ENCODE assay signal across 14 mouse cellular contexts in genomic region chr4:101185216-101185615, GRCm38 (mm10).
DNase-seq lines count a peak whose midpoint lies in the region; ATAC-seq and TF ChIP-seq lines count a peak whose summit lies in the region.
"Had no signal": no experiment of that assay in that cellular context is flagged by ENCODE, and none has a peak within 500 bp of the region (broad histone marks: within the 10 kb centered on the region; RNA-seq: fewer than 3 reads in every experiment).

No protein-coding gene starts in this region.

- H3K27me3 ChIP-seq in liver, postnatal 0 days (ENCODE audit: insufficient read depth, low read length) = no peaks in the 10 kb centered on the region
- H3K27me3 ChIP-seq: limb, embryonic 13.5 days had no signal

- 35% methylated on average over 3 of the region's 3 CpGs for WGBS in liver, postnatal 0 days (ENCODE audit: insufficient replicate concordance)

- peaks cover 75% of the 10 kb centered on the region for H3K36me3 ChIP-seq in liver, postnatal 0 days (replicated peaks; ENCODE audit: insufficient read depth, low read length)

- DNase-seq in kidney, postnatal 10 days = peak; percentile 52
- no peak for DNase-seq in kidney, adult 8-10 months
- peak; percentile 61 for DNase-seq in A20 (ENCODE audit: low read depth, low spot score)
- DNase-seq in liver, postnatal 0 days = no peak
- no peak for DNase-seq in embryo, embryonic 10 days (ENCODE audit: low spot score)
- no peak for DNase-seq in left cerebral cortex, adult 11 months (ENCODE audit: low spot score)
- DNase-seq in cerebellum, postnatal 4 days (ENCODE audit: low spot score in 2 of 2) = no peak
- DNase-seq: cerebellum, adult 9-11 months; gastrocnemius, postnatal 10 days; heart, postnatal 14 days had no signal

- no peak for TF ChIP-seq CTCF in liver, postnatal 0 days (IDR thresholded peaks at IDR 0.05; ENCODE audit: low read depth)

- H3K4me3 ChIP-seq in liver, postnatal 0 days (ENCODE audit: low read depth, low read length) = no peak overlapping the region
- H3K4me3 ChIP-seq: limb, embryonic 13.5 days had no signal

- peak; percentile 16 for ATAC-seq in CD4-positive, CD25-positive, alpha-beta regulatory T cell, adult 4 months
- ATAC-seq in liver, postnatal 0 days = no peak
- ATAC-seq: forebrain, embryonic 14.5 days; inflammation-experienced regulatory T-cells, adult 6 months had no signal

- H3K9ac ChIP-seq in liver, postnatal 0 days (replicated peaks) = no peak overlapping the region
- H3K9ac ChIP-seq: limb, embryonic 13.5 days had no signal

- H3K9me3 ChIP-seq in liver, postnatal 0 days (ENCODE audit: low read length) = no peaks in the 10 kb centered on the region
- H3K9me3 ChIP-seq: limb, embryonic 13.5 days had no signal

- H3K4me1 ChIP-seq in liver, postnatal 0 days (ENCODE audit: insufficient read depth) = peaks cover 31% of the 10 kb centered on the region

- peak overlapping the region; percentile 71 for H3K27ac ChIP-seq in liver, postnatal 0 days (ENCODE audit: low read depth)
- H3K27ac ChIP-seq: limb, embryonic 13.5 days had no signal

- no peak for TF ChIP-seq EP300 in liver, postnatal 0 days (IDR thresholded peaks at IDR 0.05; ENCODE audit: low read depth)

- H3K4me2 ChIP-seq in liver, postnatal 0 days (ENCODE audit: low read depth, low read length) = no peak overlapping the region
- H3K4me2 ChIP-seq: limb, embryonic 13.5 days had no signal

Comparison
In these comparisons a context has a peak if more than half of its experiments do, and no peak if none do; other contexts are left out.
1. DNase-seq: peak in kidney, postnatal 10 days (single experiment) and A20 (single experiment); none in kidney, adult 8-10 months (0 of 2), liver, postnatal 0 days (single experiment), embryo, embryonic 10 days (single experiment), left cerebral cortex, adult 11 months (single experiment) and cerebellum, postnatal 4 days (0 of 2).